Mouse (Mus musculus) ovary, postnatal 14 days (tissue): ENCODE results near the gene Qk.

Experiments used
- DNase-seq: peaks from one replicate; pipeline ENCODE4 v3.0.0; 2022; ENCODE audit warnings: low spot score

Qk gene

GRCm38 (mm10) chr17:10326596-10327045 is 7.0 kb upstream of the Qk start:
- no peak for DNase-seq

DNA sequence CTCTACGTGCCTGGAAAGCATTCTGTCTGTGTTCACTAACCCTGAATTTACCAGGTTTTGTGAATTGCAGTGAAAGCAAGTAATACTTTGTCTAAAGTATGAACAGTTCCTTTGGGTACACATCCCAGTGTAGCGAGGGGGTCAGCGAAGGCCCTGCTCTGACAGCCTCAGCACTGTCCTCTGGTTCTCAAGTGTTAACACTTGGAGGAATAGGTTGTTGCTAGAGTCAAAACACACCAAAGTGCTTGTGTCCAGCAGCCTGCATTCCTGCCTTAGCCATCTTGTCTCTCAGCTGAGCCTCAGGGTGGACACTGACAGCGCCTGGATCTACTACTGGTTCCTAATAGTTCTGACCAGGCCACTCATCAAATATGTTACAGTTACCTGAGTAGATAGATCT is 6.3 kb upstream of the Qk start:
- DNase-seq, result no peak

DNA sequence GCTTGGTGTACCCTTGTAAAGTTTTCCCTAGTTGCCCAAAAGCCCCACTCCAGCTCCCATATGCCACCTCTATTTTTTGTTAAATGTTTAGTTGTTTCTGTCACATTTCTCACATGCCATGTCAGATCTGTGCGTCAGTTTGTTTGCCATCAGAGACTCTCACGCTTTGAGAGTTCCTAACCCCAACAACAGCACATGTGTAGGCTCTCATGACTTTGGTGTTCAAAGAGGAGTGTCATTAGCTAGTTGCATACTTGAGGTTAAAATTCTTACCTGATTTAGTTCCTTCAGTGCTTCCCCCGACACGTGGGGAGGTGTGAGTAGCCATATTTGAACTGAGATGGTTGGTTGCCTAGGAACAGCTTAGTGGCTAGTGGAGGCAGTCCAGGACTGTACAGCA is 2.1 kb upstream of the Qk start:
- no peak for DNase-seq

DNA sequence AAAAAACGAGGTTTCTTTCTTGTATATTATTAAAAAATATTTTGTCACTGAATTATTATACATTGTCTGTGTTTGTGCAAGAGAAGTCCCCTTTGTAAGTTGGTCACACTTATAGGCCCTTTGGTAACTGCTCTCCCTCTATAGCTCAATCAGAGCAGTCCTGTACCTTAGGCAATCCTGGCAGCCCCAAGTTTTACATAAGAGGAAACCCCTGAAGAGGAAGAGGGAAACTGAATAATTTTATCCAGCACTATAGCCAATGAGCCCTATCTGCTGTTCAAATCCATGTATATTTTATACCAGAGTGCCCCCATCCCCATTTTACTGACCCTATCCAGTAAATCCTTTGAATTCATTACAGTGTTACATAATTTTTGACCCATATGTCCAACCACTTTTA is 1.4 kb upstream of the Qk start:
- DNase-seq, result no peak

GRCm38 (mm10) chr17:10320456-10320790 is 769 bp upstream of the Qk start:
- no peak for DNase-seq

DNA sequence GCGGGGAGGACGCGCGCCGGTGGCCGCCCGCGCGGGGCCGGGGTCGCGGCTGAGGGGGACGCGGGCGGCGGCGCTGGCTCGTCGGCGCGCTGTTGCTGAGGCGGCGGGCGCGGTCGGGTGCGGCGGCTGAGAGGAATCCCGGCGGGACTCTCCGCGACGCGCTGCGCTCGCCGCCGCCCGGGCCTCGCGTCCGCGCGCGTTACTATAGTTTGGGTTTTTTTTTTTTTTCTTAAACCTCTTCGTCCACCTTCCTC is 296 bp downstream of the Qk start:
- no peak for DNase-seq

DNA sequence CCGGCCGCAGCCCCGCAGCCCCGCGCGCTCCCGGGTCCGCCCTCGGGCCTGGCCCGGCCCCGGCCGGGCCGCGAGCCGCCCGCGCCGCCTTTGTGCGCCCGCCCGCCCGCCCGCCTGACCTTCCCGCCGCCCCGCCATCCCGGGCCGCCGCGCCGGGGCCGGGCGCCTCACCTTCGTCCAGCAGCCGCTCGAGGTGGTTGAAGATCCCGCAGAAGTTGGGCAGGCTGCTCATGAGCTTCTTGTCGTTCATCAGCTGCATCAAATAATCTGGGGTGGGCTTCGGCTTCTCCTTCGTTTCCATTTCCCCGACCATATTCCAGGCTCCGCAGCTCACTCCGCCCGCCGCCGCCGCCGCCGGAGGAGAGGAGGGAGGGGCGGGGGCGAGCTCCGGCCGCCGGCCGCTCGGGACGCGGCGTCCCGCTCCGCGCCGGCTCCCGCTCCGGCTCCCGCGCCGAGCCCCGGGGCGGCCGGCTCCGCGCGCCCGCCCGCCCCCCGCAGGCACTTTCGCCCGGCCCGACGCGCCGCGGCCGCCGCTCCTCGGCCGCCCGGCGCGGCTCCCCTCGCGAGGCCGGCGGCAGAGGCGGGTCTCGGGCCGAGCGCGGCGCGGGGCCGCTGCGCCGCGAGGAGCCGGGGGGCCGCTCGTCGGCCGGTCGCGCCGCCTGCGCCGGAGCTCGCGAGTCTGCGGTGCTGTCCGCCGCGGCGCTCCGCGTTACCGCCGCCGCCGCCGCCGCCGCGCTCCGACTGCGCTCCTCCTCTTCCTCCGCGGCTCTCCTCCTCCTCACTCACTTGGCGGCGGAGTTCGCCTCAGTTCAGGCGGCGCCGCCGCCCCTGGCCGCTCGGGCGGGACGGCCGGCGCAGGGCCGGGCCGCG is 858 bp downstream of the Qk start:
- peak; percentile 55 for DNase-seq

DNA sequence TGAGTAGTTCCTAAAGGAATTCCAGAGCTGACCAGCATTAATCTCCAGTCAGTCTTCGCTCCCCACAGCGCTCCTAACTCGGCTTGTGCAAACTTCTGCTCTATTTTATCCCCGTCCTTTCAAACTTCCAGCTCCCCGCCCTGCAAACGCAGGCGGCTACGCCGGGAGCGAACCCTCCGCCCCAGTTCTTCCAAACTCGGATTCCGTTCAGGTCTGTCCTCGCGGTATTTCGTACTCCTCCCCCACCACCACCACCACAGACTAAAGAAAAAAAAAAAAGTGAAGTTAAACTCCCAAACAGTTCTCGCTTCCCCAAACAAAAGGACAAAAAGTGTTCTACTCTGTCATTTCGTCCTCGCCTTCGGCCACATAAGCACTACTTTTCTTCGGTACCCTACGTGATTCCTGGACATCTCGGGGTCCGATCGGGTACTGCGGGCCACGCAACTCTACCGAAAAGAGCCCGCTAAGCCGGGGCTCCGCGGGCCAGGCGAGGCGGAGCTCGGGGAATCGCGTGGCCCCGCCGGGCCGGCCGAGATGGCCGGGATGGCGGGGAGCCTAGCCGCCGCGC is 1.6 kb downstream of the Qk start:
- DNase-seq, result peak; percentile 53

DNA sequence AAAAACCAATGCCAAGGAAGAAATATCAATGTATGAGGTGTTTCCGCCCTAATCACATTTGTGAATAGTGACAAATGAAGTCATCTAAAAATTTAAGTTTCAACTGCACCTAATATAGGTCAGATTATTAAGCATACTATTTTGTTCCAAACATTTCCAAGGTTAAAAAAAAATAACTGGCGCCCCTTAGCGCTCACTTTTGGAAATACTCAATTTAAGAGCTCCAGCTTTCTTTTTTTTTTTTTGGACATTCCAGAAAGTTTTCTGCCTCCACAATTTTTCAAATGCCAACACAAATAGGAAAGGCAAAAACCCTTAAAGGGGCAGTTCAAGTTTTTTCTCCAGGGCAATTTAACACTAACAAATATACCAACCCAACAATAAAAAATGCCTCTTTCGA is 2.5 kb downstream of the Qk start:
- no peak for DNase-seq

- no peak for DNase-seq
These were observed 3.2 kb downstream of the Qk start for GRCm38 (mm10) chr17:10316446-10316845.

DNA sequence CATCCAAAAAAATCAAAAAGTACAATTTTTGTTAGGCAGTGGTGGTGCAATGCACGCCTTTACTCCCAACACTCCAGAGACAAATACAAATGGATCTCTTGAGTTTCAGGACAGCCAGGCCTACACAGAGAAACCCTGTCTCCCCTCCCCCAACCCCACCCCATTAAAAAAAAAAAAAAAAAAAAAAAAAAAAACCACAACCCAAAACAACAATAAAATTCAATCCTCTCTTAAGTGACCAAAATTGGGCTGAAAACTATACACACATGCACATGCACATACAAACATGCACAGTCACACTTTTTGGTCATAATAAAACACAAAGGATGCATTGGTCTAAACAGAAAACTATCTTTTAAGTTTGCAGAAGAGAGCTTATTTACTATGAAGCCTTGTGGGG is 9.6 kb downstream of the Qk start:
- no peak for DNase-seq

DNA sequence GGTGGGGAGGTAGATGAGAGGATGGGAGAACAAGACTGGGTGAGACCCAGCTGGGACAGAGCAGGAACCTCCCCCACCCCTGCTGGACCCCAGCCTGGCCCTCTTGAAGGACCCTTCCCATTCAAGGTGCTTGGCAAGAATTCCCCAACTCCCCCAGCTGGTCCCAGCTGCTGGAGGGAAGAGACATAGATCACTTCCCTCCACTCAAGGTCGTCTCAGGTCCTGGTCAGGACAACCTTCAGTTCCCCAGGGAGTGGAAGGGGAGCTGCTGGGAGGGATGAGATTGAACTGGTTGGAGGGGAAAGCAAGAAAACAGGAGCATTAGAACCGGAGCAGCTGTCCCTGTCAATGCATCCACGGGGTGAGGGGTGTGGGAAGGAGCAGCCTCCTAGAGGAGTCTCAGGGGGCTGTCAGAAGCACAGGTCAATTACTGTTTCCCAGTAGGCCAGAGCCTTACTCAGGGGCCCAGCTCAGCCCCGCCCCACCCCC is 10.5 kb downstream of the Qk start:
- no peak for DNase-seq

- no peak for DNase-seq
These were observed 13.2 kb downstream of the Qk start for GRCm38 (mm10) chr17:10306424-10306823.

DNA sequence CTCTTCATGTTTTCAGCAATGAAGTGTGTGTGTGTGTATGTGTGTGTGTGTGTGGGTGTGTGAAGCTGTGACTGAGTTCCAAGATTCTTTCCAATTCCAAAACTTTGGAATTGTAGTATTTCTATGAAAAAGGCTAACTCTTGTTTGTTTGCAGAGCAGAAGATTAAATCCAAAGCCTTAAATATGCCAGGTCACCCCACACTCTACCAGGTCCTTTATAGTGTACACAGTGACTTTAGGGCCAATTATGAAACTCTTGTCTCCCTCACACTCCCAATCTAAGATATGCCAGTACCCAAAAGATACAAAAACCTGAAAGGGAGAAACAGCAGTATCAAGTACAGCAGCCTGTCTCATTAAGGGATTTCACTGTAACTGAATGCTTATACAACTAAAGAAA is 15.7 kb downstream of the Qk start:
- DNase-seq, result no peak

GRCm38 (mm10) chr17:10300968-10301795 is 18.5 kb downstream of the Qk start:
- DNase-seq, result no peak

- DNase-seq, result no peak
These were observed 20.3 kb downstream of the Qk start for GRCm38 (mm10) chr17:10299396-10299795.

DNA sequence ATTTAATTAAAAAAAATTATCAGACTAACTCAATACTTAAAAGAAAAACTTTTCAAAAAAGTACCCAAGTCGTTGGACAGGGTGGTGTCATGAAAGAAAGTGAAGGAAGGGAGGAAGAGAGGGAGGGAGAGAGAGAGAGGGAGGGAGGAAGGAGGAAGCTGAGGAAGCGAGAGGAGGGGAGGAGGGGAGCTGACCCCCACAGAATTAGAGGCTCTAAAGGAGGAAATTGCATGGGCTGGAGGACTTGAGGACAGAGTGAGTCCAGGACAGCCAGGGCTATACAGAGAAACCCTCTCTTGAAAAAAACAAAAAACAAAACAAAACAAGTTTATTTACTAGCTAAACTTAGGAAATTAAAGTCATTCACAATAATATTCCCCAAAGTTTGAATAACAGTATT is 27.1 kb downstream of the Qk start:
- no peak for DNase-seq

DNA sequence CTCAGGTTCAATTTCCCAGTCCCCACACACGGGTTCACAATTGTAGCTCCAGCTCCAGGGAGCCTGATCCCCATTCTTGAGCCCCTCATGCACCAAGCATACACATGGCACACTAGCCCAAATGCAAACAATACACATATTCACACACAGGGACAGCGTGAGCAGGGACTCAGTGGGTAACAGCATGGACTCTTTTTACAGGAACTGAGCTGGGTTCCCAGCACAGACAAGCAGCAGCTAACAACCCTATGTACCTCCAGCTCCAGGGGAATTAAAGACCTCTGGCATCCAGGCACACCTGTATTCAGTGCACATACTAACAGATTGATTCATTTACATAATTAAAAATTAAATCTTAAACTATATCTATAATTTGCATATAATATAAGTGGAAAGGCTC is 34.9 kb downstream of the Qk start:
- no peak for DNase-seq

GRCm38 (mm10) chr17:10279532-10279931 is 40.1 kb downstream of the Qk start:
- no peak for DNase-seq

GRCm38 (mm10) chr17:10269518-10269917 is 50.1 kb downstream of the Qk start:
- no peak for DNase-seq

- no peak for DNase-seq
These were observed 51.2 kb downstream of the Qk start for GRCm38 (mm10) chr17:10268468-10268867.

- DNase-seq, result no peak
These were observed 53.4 kb downstream of the Qk start for GRCm38 (mm10) chr17:10266207-10266606.

DNA sequence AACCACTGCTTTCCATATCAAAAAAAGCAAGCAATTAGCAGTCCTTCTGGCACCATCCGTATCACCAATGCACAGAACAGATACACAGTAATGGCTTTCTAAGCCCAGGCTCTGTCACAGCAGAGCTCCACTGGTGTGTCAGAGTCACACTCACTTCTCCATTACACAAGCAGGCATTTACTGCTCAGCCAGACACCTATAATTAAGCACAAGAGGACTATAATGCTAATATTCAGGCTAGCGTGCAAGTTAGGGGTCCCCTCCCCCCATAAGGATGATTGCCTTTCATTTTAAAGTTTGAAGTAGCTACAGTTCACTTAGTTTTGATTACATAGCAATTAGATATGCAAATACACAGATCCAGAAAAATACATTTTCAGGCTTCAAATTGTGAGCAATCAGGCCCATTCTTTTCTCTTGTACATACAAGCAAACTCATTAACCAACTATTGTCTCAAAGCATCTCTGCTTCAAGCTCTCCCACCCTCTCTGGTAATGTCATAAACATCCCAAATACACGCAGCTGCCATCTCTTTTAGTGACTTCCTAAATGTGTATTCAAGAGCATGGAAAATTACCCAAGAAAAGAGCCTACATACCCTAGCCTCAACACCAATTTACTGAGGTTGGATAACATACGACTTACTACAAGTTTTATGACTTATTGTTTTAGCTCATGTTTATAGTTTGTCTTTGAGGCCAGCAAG is 68.2 kb downstream of the Qk start:
- no peak for DNase-seq
